Mouse (Mus musculus) stomach, postnatal 0 days (tissue): ENCODE results near the gene Tbc1d7.

Experiments
- CTCF ChIP-seq: IDR thresholded peaks from 2 replicates; pipeline ENCODE4 v1.5.1; 2016; ENCODE audit warnings: antibody characterized with exemption, low read depth, mild to moderate bottlenecking, moderate library complexity
- EP300 ChIP-seq: optimal IDR thresholded peaks from 2 replicates; pipeline ENCODE3; 2016; ENCODE audit warnings: antibody characterized with exemption

- TF ChIP-seq CTCF (peak; percentile 94), EP300 (no peak)
Measured at GRCm38 (mm10) chr13:43182465-43183201, 11.3 kb upstream of the Tbc1d7 start.
